Mouse (Mus musculus) midbrain, embryonic 11.5 days (tissue): ENCODE measurements around the gene Ptma. TPM values are rescaled to one million over a fixed set of nuclear protein-coding genes. Genes with fewer than 3 reads are reported as not detected.

Experiments
- ATAC-seq: fragments of 200-750 bp; cut with Nextera tagmentation; 2 replicates; pipeline ENCODE4 v1.8.0; 2017; ENCODE audit warnings: moderate TSS enrichment, moderate library complexity; ENCODE audit not compliant: low FRiP score
- DNase-seq: peaks from one replicate; pipeline ENCODE4 v3.0.0; 2015; ENCODE audit warnings: low spot score; ENCODE audit errors: missing footprints
- H3K27ac ChIP-seq: fragments of 300-500 bp; sonication (generic); 2 replicates; pipeline ENCODE4 v1.5.1; 2014; ENCODE audit warnings: low read depth, low read length
- H3K27me3 ChIP-seq: fragments of 300-500 bp; sonication (generic); 2 replicates; pipeline ENCODE4 v1.6.1; 2014; ENCODE audit warnings: mild to moderate bottlenecking, low read length, moderate library complexity, mixed read lengths; ENCODE audit not compliant: control insufficient read depth, insufficient read depth
- H3K36me3 ChIP-seq: fragments of 300-500 bp; sonication (generic); 2 replicates; pipeline ENCODE4 v1.6.1; 2014; ENCODE audit warnings: mild to moderate bottlenecking, low read length, moderate library complexity, mixed read lengths; ENCODE audit not compliant: control insufficient read depth, insufficient read depth
- H3K4me1 ChIP-seq: fragments of 300-500 bp; sonication (generic); 2 replicates; pipeline ENCODE4 v1.6.1; 2014; ENCODE audit warnings: low read length; ENCODE audit not compliant: control insufficient read depth, insufficient read depth
- H3K4me2 ChIP-seq: fragments of 300-500 bp; sonication (generic); 2 replicates; pipeline ENCODE4 v1.6.1; 2014; ENCODE audit warnings: mild to moderate bottlenecking, moderate library complexity
- H3K4me3 ChIP-seq: fragments of 300-500 bp; sonication (generic); 2 replicates; pipeline ENCODE4 v1.5.1; 2014; ENCODE audit warnings: low read depth, low read length
- H3K9ac ChIP-seq: fragments of 300-500 bp; sonication (generic); 2 replicates; pipeline ENCODE4 v1.6.1; 2014; ENCODE audit warnings: low read length
- H3K9me3 ChIP-seq: fragments of 300-500 bp; sonication (generic); 2 replicates; pipeline ENCODE4 v1.6.1; 2016; ENCODE audit warnings: low read length; ENCODE audit not compliant: control insufficient read depth
- WGBS: fragments of 180-500 bp; shearing (Covaris S2); extraction: QIAGEN DNeasy Blood & Tissue Kit; methylation state at CpG from one replicate; pipeline ENCODE4 v1.1.7; 2014; 5-methylcytosine and 5-hydroxymethylcytosine counted together
- polyA plus RNA-seq: library from polyadenylated mRNA; unstranded; fragments of >200 nt; fragmentation: Nextera tagmentation; extraction: Ambion mirVana; gene quantifications from 2 replicates; pipeline ENCODE4 v1.2.1, GENCODE M21; 2014

Gene Ptma
- polyA plus RNA-seq, 1 experiment from 2014 or later = 3,090 TPM

- Histone ChIP-seq H3K36me3 (no peaks in the 10 kb centered on the region), H3K27ac (no peak overlapping the region), H3K27me3 (no peaks in the 10 kb centered on the region), H3K9ac (no peak overlapping the region), H3K4me2 (no peak overlapping the region), H3K4me1 (peaks cover 8% of the 10 kb centered on the region; the same call in 1 of the 2 replicates), H3K4me3 (no peak overlapping the region), H3K9me3 (no peaks in the 10 kb centered on the region)
- DNase-seq (no peak), ATAC-seq (no peak)
- 85% methylated on average over 7 of the region's 7 CpGs for WGBS
Measured at GRCm38 (mm10) chr1:86491533-86492094, 34.9 kb upstream of the Ptma start.

GRCm38 (mm10) chr1:86492095-86493070, 34.1 kb upstream of the Ptma start:
- ATAC-seq (no peak), DNase-seq (no peak)
- H3K4me1 ChIP-seq = peaks cover 8% of the 10 kb centered on the region; the same call in 1 of the 2 replicates
- no peak overlapping the region for H3K4me3 ChIP-seq
- whole genome bisulfite sequencing = 70% methylated on average over 9 of the region's 9 CpGs
- no peak overlapping the region for H3K9ac ChIP-seq
- H3K4me2 ChIP-seq = no peak overlapping the region
- no peak overlapping the region for H3K27ac ChIP-seq
- no peaks in the 10 kb centered on the region for H3K36me3 ChIP-seq
- H3K27me3 ChIP-seq = no peaks in the 10 kb centered on the region
- no peaks in the 10 kb centered on the region for H3K9me3 ChIP-seq

- H3K36me3 ChIP-seq = no peaks in the 10 kb centered on the region
- WGBS = 90% methylated on average over 3 of the region's 3 CpGs
- DNase-seq (no peak), ATAC-seq (no peak)
- no peak overlapping the region for H3K9ac ChIP-seq
- no peak overlapping the region for H3K4me2 ChIP-seq
- peaks cover 4% of the 10 kb centered on the region for H3K4me1 ChIP-seq
- H3K9me3 ChIP-seq = no peaks in the 10 kb centered on the region
- no peak overlapping the region for H3K27ac ChIP-seq
- no peaks in the 10 kb centered on the region for H3K27me3 ChIP-seq
- no peak overlapping the region for H3K4me3 ChIP-seq
Measured at GRCm38 (mm10) chr1:86493783-86494182, 32.7 kb upstream of the Ptma start.

- Histone ChIP-seq H3K9ac (no peak overlapping the region), H3K9me3 (no peaks in the 10 kb centered on the region), H3K4me2 (no peak overlapping the region), H3K4me3 (no peak overlapping the region), H3K4me1 (peaks cover 9% of the 10 kb centered on the region), H3K27ac (no peak overlapping the region), H3K36me3 (no peaks in the 10 kb centered on the region), H3K27me3 (no peaks in the 10 kb centered on the region)
- WGBS = 91% methylated on average over 4 of the region's 4 CpGs
- DNase-seq = no peak
- ATAC-seq = no peak
Measured at GRCm38 (mm10) chr1:86496340-86496739, 30.2 kb upstream of the Ptma start.

GRCm38 (mm10) chr1:86497361-86497760, 29.2 kb upstream of the Ptma start:
- H3K9me3 ChIP-seq = no peaks in the 10 kb centered on the region
- no peaks in the 10 kb centered on the region for H3K27me3 ChIP-seq
- H3K4me2 ChIP-seq = no peak overlapping the region
- DNase-seq = no peak
- ATAC-seq = no peak
- no peak overlapping the region for H3K4me3 ChIP-seq
- H3K4me1 ChIP-seq = peaks cover 16% of the 10 kb centered on the region
- H3K9ac ChIP-seq = no peak overlapping the region
- WGBS = 91% methylated on average over 5 of the region's 5 CpGs
- no peaks in the 10 kb centered on the region for H3K36me3 ChIP-seq
- no peak overlapping the region for H3K27ac ChIP-seq

GRCm38 (mm10) chr1:86497986-86498385, 28.5 kb upstream of the Ptma start:
- 56% methylated on average over 3 of the region's 3 CpGs for WGBS
- H3K27ac ChIP-seq = peak overlapping the region; percentile 35; the same call in 1 of the 2 replicates
- H3K9ac ChIP-seq = no peak overlapping the region
- H3K4me2 ChIP-seq = no peak overlapping the region
- peaks cover 23% of the 10 kb centered on the region for H3K4me1 ChIP-seq
- H3K4me3 ChIP-seq = no peak overlapping the region
- no peaks in the 10 kb centered on the region for H3K36me3 ChIP-seq
- H3K9me3 ChIP-seq = no peaks in the 10 kb centered on the region
- no peaks in the 10 kb centered on the region for H3K27me3 ChIP-seq
- no peak for ATAC-seq
- DNase-seq = no peak

- DNase-seq (no peak), ATAC-seq (no peak)
- Histone ChIP-seq H3K4me2 (no peak overlapping the region), H3K9me3 (no peaks in the 10 kb centered on the region), H3K27me3 (no peaks in the 10 kb centered on the region), H3K4me1 (peaks cover 29% of the 10 kb centered on the region), H3K36me3 (no peaks in the 10 kb centered on the region), H3K27ac (peak overlapping the region; percentile 35; the same call in 1 of the 2 replicates), H3K9ac (no peak overlapping the region), H3K4me3 (no peak overlapping the region)
- WGBS = 41% methylated on average over 1 of the region's 1 CpGs
Measured at GRCm38 (mm10) chr1:86498611-86499010, 27.9 kb upstream of the Ptma start.

GRCm38 (mm10) chr1:86499903-86500302, 26.6 kb upstream of the Ptma start:
- Histone ChIP-seq H3K9me3 (no peaks in the 10 kb centered on the region), H3K36me3 (no peaks in the 10 kb centered on the region), H3K27ac (no peak overlapping the region), H3K4me1 (peaks cover 35% of the 10 kb centered on the region), H3K4me2 (no peak overlapping the region), H3K27me3 (no peaks in the 10 kb centered on the region), H3K9ac (no peak overlapping the region), H3K4me3 (no peak overlapping the region)
- 51% methylated on average over 3 of the region's 3 CpGs for WGBS
- DNase-seq (peak; percentile 88), ATAC-seq (no peak)

GRCm38 (mm10) chr1:86500681-86501080, 25.8 kb upstream of the Ptma start:
- no peak overlapping the region for H3K27ac ChIP-seq
- no peak overlapping the region for H3K4me2 ChIP-seq
- WGBS = 82% methylated on average over 4 of the region's 4 CpGs
- no peak for DNase-seq
- ATAC-seq = no peak
- H3K36me3 ChIP-seq = no peaks in the 10 kb centered on the region
- H3K9ac ChIP-seq = no peak overlapping the region
- H3K4me1 ChIP-seq = peaks cover 43% of the 10 kb centered on the region
- H3K27me3 ChIP-seq = no peaks in the 10 kb centered on the region
- H3K4me3 ChIP-seq = no peak overlapping the region
- H3K9me3 ChIP-seq = no peaks in the 10 kb centered on the region
